Mouse (Mus musculus) liver, postnatal 0 days (tissue): ENCODE measurements around the gene Dytn.

Experiments
- CTCF ChIP-seq: sonication (generic); IDR thresholded peaks from 2 replicates; pipeline ENCODE4 v1.5.1; 2016; ENCODE audit warnings: antibody characterized with exemption, low read depth
- EP300 ChIP-seq: IDR thresholded peaks from 2 replicates; pipeline ENCODE4 v1.6.1; 2016; ENCODE audit warnings: antibody characterized with exemption, low read depth, mild to moderate bottlenecking

DNA sequence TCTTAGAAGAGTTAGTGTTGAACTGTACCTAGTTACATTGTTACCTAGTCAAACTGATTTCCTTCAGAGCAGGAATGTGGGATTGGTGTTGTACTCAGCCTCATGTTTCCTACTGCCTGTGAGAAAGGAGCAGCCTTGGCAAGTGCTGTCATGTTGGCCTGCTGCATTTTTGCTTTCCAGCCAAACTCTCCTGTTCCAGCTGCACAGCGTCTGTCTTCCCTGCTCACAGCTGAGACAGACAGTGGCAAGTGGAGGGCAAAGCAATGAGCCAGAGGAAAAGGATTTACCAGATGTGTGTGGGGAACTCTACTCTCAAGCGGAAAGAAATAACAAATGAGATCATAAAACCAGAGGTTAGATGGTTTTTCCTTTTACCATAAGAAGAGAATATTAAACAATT is 58.5 kb downstream of the Dytn start:
- TF ChIP-seq CTCF (no peak), EP300 (no peak)
